Mouse (Mus musculus): ENCODE data around the gene Adamts14. TPM values are rescaled to one million over a fixed set of nuclear protein-coding genes. Genes with fewer than 3 reads are reported as not detected.

Adamts14 gene
- total and polyA plus RNA-seq, 3 experiments: not detected

DNA sequence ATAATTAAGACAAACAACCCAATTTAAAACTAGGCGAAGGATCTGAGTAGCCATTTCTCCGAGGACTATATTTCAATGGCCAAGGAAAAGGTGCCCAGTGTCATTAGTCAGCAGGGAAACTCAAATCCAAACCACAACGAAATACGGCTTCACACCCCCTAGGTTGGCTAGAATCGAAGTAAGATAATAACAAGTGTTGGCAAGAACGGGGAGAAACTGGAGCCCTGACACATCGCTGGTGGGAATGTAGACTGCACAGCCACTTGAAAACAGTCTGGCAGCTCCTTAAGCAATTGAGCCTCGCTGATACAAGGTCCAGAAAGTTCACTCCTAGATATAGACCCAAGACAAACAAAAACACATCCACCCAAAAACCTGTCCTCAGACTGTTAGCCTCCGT lies 16.6 kb downstream of the Adamts14 start:
- ATAC-seq (ENCODE audit: extremely low read depth, insufficient number of reproducible peaks, low FRiP score, poor library complexity, severe bottlenecking): no peak
- no peak for TF ChIP-seq GATA1 (IDR thresholded peaks at IDR 0.05; ENCODE audit: borderline replicate concordance, low read length)
- no peak for TF ChIP-seq POLR2AphosphoS5 (IDR thresholded peaks at IDR 0.05; ENCODE audit: insufficient replicate concordance, low read depth, low read length)
- no peak for TF ChIP-seq TAL1 (conservative IDR thresholded peaks at IDR 0.05; ENCODE audit: low read depth, low read length)
- TF ChIP-seq CTCF (IDR thresholded peaks at IDR 0.05; ENCODE audit: low read depth, low read length): no peak
- no peak for TF ChIP-seq GATA2 (IDR thresholded peaks at IDR 0.05; ENCODE audit: borderline replicate concordance, low read depth, low read length)
- Histone ChIP-seq H3K9me3 (replicated peaks) (peaks cover 43% of the 10 kb centered on the region), H3K4me1 (ENCODE audit: insufficient read depth, low read depth, low read length) (no peaks in the 10 kb centered on the region), H3K27me3 (ENCODE audit: insufficient read depth, low read length) (no peaks in the 10 kb centered on the region), H3K36me3 (replicated peaks) (no peaks in the 10 kb centered on the region), H3K4me3 (ENCODE audit: low read depth, low read length) (no peak overlapping the region)
- DNase-seq (ENCODE audit: low spot score): no peak

- ATAC-seq (ENCODE audit: extremely low read depth, insufficient number of reproducible peaks, low FRiP score, poor library complexity, severe bottlenecking): no peak
- H3K27me3 ChIP-seq (ENCODE audit: insufficient read depth, low read length): no peaks in the 10 kb centered on the region
- H3K36me3 ChIP-seq (replicated peaks): no peaks in the 10 kb centered on the region
- TF ChIP-seq POLR2AphosphoS5 (IDR thresholded peaks at IDR 0.05; ENCODE audit: insufficient replicate concordance, low read depth, low read length): no peak
- TF ChIP-seq CTCF (IDR thresholded peaks at IDR 0.05; ENCODE audit: low read depth, low read length): no peak
- TF ChIP-seq GATA1 (IDR thresholded peaks at IDR 0.05; ENCODE audit: borderline replicate concordance, low read length): no peak
- TF ChIP-seq TAL1 (conservative IDR thresholded peaks at IDR 0.05; ENCODE audit: low read depth, low read length): no peak
- no peak for TF ChIP-seq GATA2 (IDR thresholded peaks at IDR 0.05; ENCODE audit: borderline replicate concordance, low read depth, low read length)
- H3K9me3 ChIP-seq (replicated peaks): peaks cover 38% of the 10 kb centered on the region
- no peak for DNase-seq (ENCODE audit: low spot score)
- H3K4me1 ChIP-seq (ENCODE audit: insufficient read depth, low read depth, low read length): no peaks in the 10 kb centered on the region
- H3K4me3 ChIP-seq (ENCODE audit: low read depth, low read length): no peak overlapping the region
These were observed 18.0 kb downstream of the Adamts14 start for GRCm38 (mm10) chr10:61255190-61255589.

- DNase-seq (ENCODE audit: low spot score) (no peak), ATAC-seq (ENCODE audit: extremely low read depth, insufficient number of reproducible peaks, low FRiP score, poor library complexity, severe bottlenecking) (no peak)
- TF ChIP-seq CTCF (IDR thresholded peaks at IDR 0.05; ENCODE audit: low read depth, low read length): no peak
- TF ChIP-seq TAL1 (conservative IDR thresholded peaks at IDR 0.05; ENCODE audit: low read depth, low read length): no peak
- TF ChIP-seq GATA1 (IDR thresholded peaks at IDR 0.05; ENCODE audit: borderline replicate concordance, low read length): no peak
- TF ChIP-seq GATA2 (IDR thresholded peaks at IDR 0.05; ENCODE audit: borderline replicate concordance, low read depth, low read length): no peak
- no peak for TF ChIP-seq POLR2AphosphoS5 (IDR thresholded peaks at IDR 0.05; ENCODE audit: insufficient replicate concordance, low read depth, low read length)
- H3K4me1 ChIP-seq (ENCODE audit: insufficient read depth, low read depth, low read length): no peaks in the 10 kb centered on the region
- H3K36me3 ChIP-seq (replicated peaks): no peaks in the 10 kb centered on the region
- H3K9me3 ChIP-seq (replicated peaks): peaks cover 38% of the 10 kb centered on the region
- H3K4me3 ChIP-seq (ENCODE audit: low read depth, low read length): no peak overlapping the region
- no peaks in the 10 kb centered on the region for H3K27me3 ChIP-seq (ENCODE audit: insufficient read depth, low read length)
These were observed 18.5 kb downstream of the Adamts14 start for GRCm38 (mm10) chr10:61254761-61255160.

GRCm38 (mm10) chr10:61249951-61250350 lies 23.3 kb downstream of the Adamts14 start:
- peaks cover 44% of the 10 kb centered on the region for H3K9me3 ChIP-seq (replicated peaks)
- no peak overlapping the region for H3K4me3 ChIP-seq (ENCODE audit: low read depth, low read length)
- ATAC-seq (ENCODE audit: extremely low read depth, insufficient number of reproducible peaks, low FRiP score, poor library complexity, severe bottlenecking): no peak
- no peak for DNase-seq (ENCODE audit: low spot score)
- H3K36me3 ChIP-seq (replicated peaks): no peaks in the 10 kb centered on the region
- TF ChIP-seq CTCF (IDR thresholded peaks at IDR 0.05; ENCODE audit: low read depth, low read length) (no peak), GATA1 (IDR thresholded peaks at IDR 0.05; ENCODE audit: borderline replicate concordance, low read length) (no peak), TAL1 (conservative IDR thresholded peaks at IDR 0.05; ENCODE audit: low read depth, low read length) (no peak), GATA2 (IDR thresholded peaks at IDR 0.05; ENCODE audit: borderline replicate concordance, low read depth, low read length) (no peak), POLR2AphosphoS5 (IDR thresholded peaks at IDR 0.05; ENCODE audit: insufficient replicate concordance, low read depth, low read length) (no peak)
- H3K27me3 ChIP-seq (ENCODE audit: insufficient read depth, low read length): no peaks in the 10 kb centered on the region
- H3K4me1 ChIP-seq (ENCODE audit: insufficient read depth, low read depth, low read length): no peaks in the 10 kb centered on the region

DNA sequence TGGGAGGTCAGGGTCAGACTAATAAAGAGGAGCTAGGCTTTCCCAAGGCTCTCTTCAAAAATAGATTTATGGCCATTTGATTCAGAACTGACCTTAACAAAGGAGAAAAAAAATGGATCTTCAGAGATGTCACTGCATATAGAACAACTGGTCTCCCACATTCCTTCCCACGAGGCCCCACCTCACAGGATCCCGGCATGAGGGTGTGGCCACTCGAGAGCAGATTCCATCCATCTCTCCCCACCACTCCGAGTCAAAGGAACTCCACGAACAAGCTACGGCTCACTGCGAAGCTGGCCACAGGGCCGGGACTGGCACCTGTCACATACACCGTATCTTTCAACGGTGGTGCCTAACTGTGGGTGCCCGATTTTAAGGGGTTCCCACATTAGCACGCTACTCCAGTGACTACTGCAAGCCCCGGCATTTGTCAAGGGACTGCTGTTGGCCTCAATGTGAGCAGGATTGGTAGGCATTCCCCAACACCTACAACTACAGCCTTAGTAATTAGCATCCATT lies 24.6 kb downstream of the Adamts14 start:
- H3K27me3 ChIP-seq (ENCODE audit: insufficient read depth, low read length): no peaks in the 10 kb centered on the region
- peaks cover 41% of the 10 kb centered on the region for H3K9me3 ChIP-seq (replicated peaks)
- DNase-seq (ENCODE audit: low spot score): no peak
- H3K36me3 ChIP-seq (replicated peaks): no peaks in the 10 kb centered on the region
- no peak for ATAC-seq (ENCODE audit: extremely low read depth, insufficient number of reproducible peaks, low FRiP score, poor library complexity, severe bottlenecking)
- TF ChIP-seq CTCF (IDR thresholded peaks at IDR 0.05; ENCODE audit: low read depth, low read length): no peak
- no peak for TF ChIP-seq TAL1 (conservative IDR thresholded peaks at IDR 0.05; ENCODE audit: low read depth, low read length)
- TF ChIP-seq GATA2 (IDR thresholded peaks at IDR 0.05; ENCODE audit: borderline replicate concordance, low read depth, low read length): no peak
- TF ChIP-seq POLR2AphosphoS5 (IDR thresholded peaks at IDR 0.05; ENCODE audit: insufficient replicate concordance, low read depth, low read length): no peak
- TF ChIP-seq GATA1 (IDR thresholded peaks at IDR 0.05; ENCODE audit: borderline replicate concordance, low read length): no peak
- no peaks in the 10 kb centered on the region for H3K4me1 ChIP-seq (ENCODE audit: insufficient read depth, low read depth, low read length)
- no peak overlapping the region for H3K4me3 ChIP-seq (ENCODE audit: low read depth, low read length)

- Histone ChIP-seq H3K36me3 (replicated peaks) (no peaks in the 10 kb centered on the region), H3K4me3 (ENCODE audit: low read depth, low read length) (no peak overlapping the region), H3K4me1 (ENCODE audit: insufficient read depth, low read depth, low read length) (no peaks in the 10 kb centered on the region), H3K27me3 (ENCODE audit: insufficient read depth, low read length) (no peaks in the 10 kb centered on the region), H3K9me3 (replicated peaks) (peaks cover 34% of the 10 kb centered on the region)
- no peak for TF ChIP-seq TAL1 (conservative IDR thresholded peaks at IDR 0.05; ENCODE audit: low read depth, low read length)
- no peak for TF ChIP-seq CTCF (IDR thresholded peaks at IDR 0.05; ENCODE audit: low read depth, low read length)
- no peak for TF ChIP-seq GATA2 (IDR thresholded peaks at IDR 0.05; ENCODE audit: borderline replicate concordance, low read depth, low read length)
- TF ChIP-seq GATA1 (IDR thresholded peaks at IDR 0.05; ENCODE audit: borderline replicate concordance, low read length): no peak
- TF ChIP-seq POLR2AphosphoS5 (IDR thresholded peaks at IDR 0.05; ENCODE audit: insufficient replicate concordance, low read depth, low read length): no peak
- ATAC-seq (ENCODE audit: extremely low read depth, insufficient number of reproducible peaks, low FRiP score, poor library complexity, severe bottlenecking): no peak
- DNase-seq (ENCODE audit: low spot score): no peak
These were observed 26.9 kb downstream of the Adamts14 start for GRCm38 (mm10) chr10:61246288-61246687.
